Mouse (Mus musculus): Measurements from ENCODE around the gene Pagr1b. TPM values are rescaled to one million over a fixed set of nuclear protein-coding genes. Genes with fewer than 3 reads are reported as not detected.

Pagr1b gene
- polyA plus RNA-seq, 1 experiment from 2014 or later: not detected

DNA sequence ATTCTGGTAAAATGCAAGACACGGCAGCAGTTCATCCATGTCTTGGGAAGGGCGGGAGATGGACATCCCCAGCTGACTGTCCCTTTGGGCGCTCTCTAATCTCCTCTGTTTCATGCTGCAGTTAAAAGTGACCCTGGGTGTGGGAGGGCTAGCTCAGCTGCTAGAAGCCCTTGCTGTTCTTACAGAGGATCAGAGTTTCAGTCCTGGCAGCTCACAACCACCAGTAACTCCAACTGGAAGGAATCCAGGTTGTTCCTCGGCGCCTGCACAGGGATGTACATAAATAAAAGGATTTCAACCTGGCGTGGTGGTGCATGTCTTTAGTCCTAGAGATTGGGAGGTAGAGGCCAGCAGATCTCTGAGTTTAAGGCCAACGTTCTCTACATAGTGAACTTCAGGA lies 33.2 kb downstream of the Pagr1b start:
- 67% methylated on average over 7 of the region's 7 CpGs for WGBS
- no peaks in the 10 kb centered on the region for H3K27me3 ChIP-seq (replicated peaks)
- no peak for ATAC-seq (ENCODE audit: insufficient read depth, low FRiP score, low read depth)
- peaks cover 4% of the 10 kb centered on the region; the same call in 1 of the 2 replicates for H3K4me1 ChIP-seq
- no peak overlapping the region for H3K4me2 ChIP-seq
- no peak overlapping the region for H3K4me3 ChIP-seq (replicated peaks)
- no peaks in the 10 kb centered on the region for H3K9me3 ChIP-seq
- H3K36me3 ChIP-seq: peaks cover 18% of the 10 kb centered on the region
- H3K9ac ChIP-seq: no peak overlapping the region
- H3K27ac ChIP-seq: no peak overlapping the region

DNA sequence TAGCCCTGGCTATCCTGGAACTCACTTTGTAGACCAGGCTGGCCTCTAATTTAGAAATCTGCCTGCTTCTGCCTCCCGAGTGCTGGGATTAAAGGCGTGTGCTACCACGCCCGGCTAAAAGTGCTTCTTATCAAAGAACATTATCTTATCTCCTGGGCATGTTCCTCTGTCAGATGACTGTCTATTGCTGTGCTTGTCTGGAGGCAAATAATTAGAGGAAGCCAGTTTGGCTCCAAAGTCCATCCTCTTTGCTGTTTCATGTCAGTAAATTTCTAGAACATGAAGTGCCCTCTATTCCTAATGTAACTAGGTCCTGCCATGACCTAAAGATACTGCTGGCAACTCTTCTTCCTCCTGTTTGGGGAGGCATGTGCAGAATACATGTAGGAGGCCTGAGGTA lies 34.2 kb downstream of the Pagr1b start:
- Histone ChIP-seq H3K9ac (no peak overlapping the region), H3K36me3 (peaks cover 22% of the 10 kb centered on the region), H3K9me3 (no peaks in the 10 kb centered on the region), H3K4me1 (peaks cover 11% of the 10 kb centered on the region; the same call in 1 of the 2 replicates), H3K4me3 (replicated peaks) (no peak overlapping the region), H3K27me3 (replicated peaks) (no peaks in the 10 kb centered on the region), H3K4me2 (no peak overlapping the region), H3K27ac (no peak overlapping the region)
- WGBS: 78% methylated on average over 4 of the region's 4 CpGs
- no peak for ATAC-seq (ENCODE audit: insufficient read depth, low FRiP score, low read depth)

DNA sequence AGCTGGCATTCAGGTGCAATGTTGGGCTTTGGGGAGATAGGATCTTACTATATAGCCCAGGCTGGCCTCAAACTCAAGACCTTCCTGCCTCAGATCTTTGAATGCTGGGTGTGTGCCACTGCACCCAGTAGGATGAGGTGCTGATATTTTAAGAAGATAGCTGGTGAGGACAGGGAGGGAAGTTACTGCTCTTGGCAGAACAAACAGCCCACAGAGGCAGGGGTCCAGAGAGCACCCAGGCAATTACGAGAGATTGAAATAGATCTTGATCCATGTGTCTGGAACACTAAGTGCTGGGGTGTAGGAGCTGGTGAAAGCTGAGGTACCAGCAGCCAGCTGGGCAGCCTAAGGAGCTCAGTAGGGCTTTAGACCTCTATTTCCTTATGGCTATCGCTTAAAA lies 34.7 kb downstream of the Pagr1b start:
- H3K27ac ChIP-seq: no peak overlapping the region
- no peak overlapping the region for H3K9ac ChIP-seq
- H3K36me3 ChIP-seq: peaks cover 22% of the 10 kb centered on the region
- no peaks in the 10 kb centered on the region for H3K9me3 ChIP-seq
- H3K27me3 ChIP-seq (replicated peaks): no peaks in the 10 kb centered on the region
- H3K4me2 ChIP-seq: no peak overlapping the region
- no peak for ATAC-seq (ENCODE audit: insufficient read depth, low FRiP score, low read depth)
- no peak overlapping the region for H3K4me3 ChIP-seq (replicated peaks)
- 83% methylated on average over 2 of the region's 2 CpGs for WGBS
- H3K4me1 ChIP-seq: peaks cover 12% of the 10 kb centered on the region; the same call in 1 of the 2 replicates

DNA sequence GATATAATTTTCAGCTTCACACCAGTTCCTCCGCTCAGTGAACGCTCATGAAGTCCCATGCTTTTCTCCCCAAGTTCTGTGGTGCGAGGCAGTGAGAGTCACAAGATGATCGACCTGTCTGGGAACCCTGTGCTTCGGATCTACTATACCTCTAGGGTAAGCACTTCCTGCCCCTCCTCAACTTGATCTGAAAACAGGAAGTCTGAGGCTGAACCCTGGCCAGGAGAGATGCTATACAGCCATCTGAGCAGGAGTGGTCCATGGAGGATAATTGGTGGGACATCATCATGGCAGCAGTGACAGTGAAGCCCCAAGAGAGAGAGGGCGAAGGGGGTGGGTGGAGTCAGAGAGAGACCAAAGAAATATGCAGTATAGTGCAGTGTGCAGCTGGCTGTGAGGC lies 37.4 kb downstream of the Pagr1b start:
- Histone ChIP-seq H3K4me3 (replicated peaks) (no peak overlapping the region), H3K9ac (no peak overlapping the region), H3K9me3 (no peaks in the 10 kb centered on the region), H3K36me3 (peaks cover 22% of the 10 kb centered on the region), H3K4me2 (no peak overlapping the region), H3K4me1 (peaks cover 20% of the 10 kb centered on the region; the same call in 1 of the 2 replicates), H3K27me3 (replicated peaks) (no peaks in the 10 kb centered on the region), H3K27ac (no peak overlapping the region)
- ATAC-seq (ENCODE audit: insufficient read depth, low FRiP score, low read depth): no peak
- 92% methylated on average over 6 of the region's 6 CpGs for WGBS

DNA sequence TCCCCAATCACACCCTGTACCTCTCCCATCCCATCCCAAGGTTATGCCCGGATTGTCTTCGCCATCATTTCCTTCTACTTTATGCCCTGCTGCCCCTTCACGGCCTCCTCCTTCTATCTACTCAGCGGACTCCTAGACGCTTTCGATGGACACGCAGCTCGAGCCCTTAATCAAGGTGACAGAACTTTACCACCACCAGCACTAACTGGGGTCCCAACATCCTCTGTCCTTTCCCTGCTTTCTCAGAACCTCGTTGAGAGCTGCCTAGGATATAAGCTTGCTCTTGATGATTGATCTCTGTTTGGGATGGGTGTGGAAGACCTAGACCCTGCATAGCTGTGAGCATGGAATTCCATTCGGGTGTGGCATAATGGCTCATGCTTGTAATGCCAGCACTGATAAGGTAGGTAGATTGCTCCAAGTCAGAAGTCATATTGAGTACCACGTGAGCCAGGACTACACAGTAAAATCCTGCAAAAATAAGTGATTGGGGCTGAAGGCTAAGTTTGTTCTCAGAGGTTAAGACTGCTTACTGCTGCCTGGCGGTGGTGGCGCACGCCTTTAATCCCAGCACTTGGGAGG lies 39.3 kb downstream of the Pagr1b start:
- peak overlapping the region; percentile 69 for H3K4me3 ChIP-seq (replicated peaks)
- ATAC-seq (ENCODE audit: insufficient read depth, low FRiP score, low read depth): no peak

DNA sequence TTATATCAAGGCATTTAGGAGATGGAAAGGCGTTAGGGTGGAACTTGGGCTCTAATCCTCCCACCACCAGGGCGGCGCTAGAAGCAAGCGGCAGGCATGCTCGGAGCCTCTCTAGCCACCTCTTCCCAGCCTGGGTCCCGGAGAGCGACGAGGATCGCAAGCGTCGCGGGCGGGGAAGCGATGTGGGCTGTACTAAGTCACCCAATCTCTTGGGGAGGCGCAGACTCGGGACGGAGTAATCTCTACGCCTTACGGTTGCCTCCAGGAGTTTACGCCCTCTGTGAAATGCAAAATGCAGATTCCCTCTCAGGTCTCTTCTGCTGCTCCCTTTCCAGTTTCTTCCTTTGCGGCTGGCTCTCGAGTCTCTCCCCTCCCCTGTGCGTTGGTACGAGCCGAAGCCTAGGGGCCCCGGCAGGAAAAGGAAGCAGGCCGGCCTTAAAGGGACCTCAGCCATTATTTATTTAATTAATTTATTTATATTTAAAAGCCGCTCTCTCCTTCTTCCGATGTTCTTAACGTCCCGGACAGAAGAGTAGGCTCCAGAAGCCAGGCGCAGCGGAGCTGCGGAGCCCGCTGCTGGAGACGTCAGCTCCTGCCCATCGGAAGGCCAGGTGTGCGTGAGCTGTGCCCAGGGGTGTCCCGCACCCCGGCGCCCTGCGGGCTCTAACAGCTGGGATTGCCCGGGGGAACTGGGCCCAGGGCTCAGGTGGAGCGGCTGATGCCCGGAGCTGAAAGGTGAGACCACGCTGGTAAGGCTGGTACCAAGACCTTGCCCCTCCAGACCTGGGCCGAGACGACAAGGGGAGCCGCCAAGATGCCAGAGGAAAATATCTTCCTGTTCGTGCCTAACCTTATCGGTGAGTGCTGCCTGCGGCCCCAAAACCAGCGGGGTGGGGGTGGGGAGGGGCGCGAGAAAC lies 40.1 kb downstream of the Pagr1b start, which contains the start of gene Cdiptos:
Cdiptos (minus strand) TSS at position 149 of the 917 bp plus-strand sequence.
- Histone ChIP-seq H3K9ac (peak within 1 kb of the TSS; percentile 93), H3K36me3 (peaks cover 22% of the 10 kb centered on the region), H3K4me2 (peak within 1 kb of the TSS; percentile 75), H3K9me3 (no peaks in the 10 kb centered on the region), H3K4me3 (replicated peaks) (peak within 1 kb of the TSS; percentile 69), H3K27ac (peak within 1 kb of the TSS; percentile 98), H3K27me3 (replicated peaks) (no peaks in the 10 kb centered on the region), H3K4me1 (peaks cover 20% of the 10 kb centered on the region; the same call in 1 of the 2 replicates)
- ATAC-seq (ENCODE audit: insufficient read depth, low FRiP score, low read depth): peak; percentile 95
- WGBS: under 1% methylated on average over 55 of the region's 55 CpGs

More for the DNA sequence above, 39.3 kb downstream of the Pagr1b start:
- Histone ChIP-seq H3K27ac (peak overlapping the region; percentile 98), H3K9me3 (no peaks in the 10 kb centered on the region), H3K36me3 (peaks cover 22% of the 10 kb centered on the region), H3K27me3 (replicated peaks) (no peaks in the 10 kb centered on the region), H3K4me2 (peak overlapping the region; percentile 75), H3K4me1 (peaks cover 20% of the 10 kb centered on the region; the same call in 1 of the 2 replicates), H3K9ac (peak overlapping the region; percentile 93)
- WGBS: 18% methylated on average over 14 of the region's 14 CpGs

- no peaks in the 10 kb centered on the region for H3K27me3 ChIP-seq (replicated peaks)
- WGBS: 0% methylated on average over 1 of the region's 1 CpGs
- peak within 1 kb of the TSS; percentile 93 for H3K9ac ChIP-seq
- H3K9me3 ChIP-seq: no peaks in the 10 kb centered on the region
- H3K4me1 ChIP-seq: peaks cover 20% of the 10 kb centered on the region; the same call in 1 of the 2 replicates
- peak within 1 kb of the TSS; percentile 75 for H3K4me2 ChIP-seq
- H3K36me3 ChIP-seq: peaks cover 22% of the 10 kb centered on the region
- ATAC-seq (ENCODE audit: insufficient read depth, low FRiP score, low read depth): no peak
- peak within 1 kb of the TSS; percentile 98 for H3K27ac ChIP-seq
- H3K4me3 ChIP-seq (replicated peaks): peak within 1 kb of the TSS; percentile 69
These were observed 40.6 kb downstream of the Pagr1b start, which contains the start of gene Cdipt for GRCm38 (mm10) chr7:126975893-126975949. Gene Cdipt (plus strand): TSS chr7:126975914.

DNA sequence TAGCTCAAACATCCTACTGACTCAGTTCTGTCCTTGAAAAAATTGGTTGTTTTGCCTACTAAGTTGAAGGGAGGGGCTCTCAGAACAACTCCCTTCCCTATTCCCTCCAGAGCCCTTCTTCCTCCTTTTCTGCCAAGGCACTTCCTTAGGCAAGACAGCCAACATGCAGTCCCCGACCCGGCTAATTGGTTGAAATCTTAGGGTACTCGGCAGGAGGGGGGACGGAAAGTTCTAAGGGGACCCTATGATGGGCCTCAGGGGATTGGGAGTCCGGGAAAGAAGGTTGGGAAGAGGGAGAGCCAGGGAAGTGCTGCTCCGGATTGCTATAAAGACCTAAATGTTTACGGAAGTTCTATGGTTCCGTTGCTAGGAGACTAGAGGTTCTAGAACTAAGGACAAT lies 40.8 kb downstream of the Pagr1b start:
- WGBS: 7% methylated on average over 8 of the region's 8 CpGs
- Histone ChIP-seq H3K9ac (no peak overlapping the region), H3K27me3 (replicated peaks) (no peaks in the 10 kb centered on the region), H3K27ac (peak overlapping the region; percentile 98), H3K4me2 (peak overlapping the region; percentile 75), H3K4me3 (replicated peaks) (peak overlapping the region; percentile 69), H3K4me1 (peaks cover 20% of the 10 kb centered on the region; the same call in 1 of the 2 replicates), H3K9me3 (no peaks in the 10 kb centered on the region), H3K36me3 (peaks cover 22% of the 10 kb centered on the region)
- no peak for ATAC-seq (ENCODE audit: insufficient read depth, low FRiP score, low read depth)

DNA sequence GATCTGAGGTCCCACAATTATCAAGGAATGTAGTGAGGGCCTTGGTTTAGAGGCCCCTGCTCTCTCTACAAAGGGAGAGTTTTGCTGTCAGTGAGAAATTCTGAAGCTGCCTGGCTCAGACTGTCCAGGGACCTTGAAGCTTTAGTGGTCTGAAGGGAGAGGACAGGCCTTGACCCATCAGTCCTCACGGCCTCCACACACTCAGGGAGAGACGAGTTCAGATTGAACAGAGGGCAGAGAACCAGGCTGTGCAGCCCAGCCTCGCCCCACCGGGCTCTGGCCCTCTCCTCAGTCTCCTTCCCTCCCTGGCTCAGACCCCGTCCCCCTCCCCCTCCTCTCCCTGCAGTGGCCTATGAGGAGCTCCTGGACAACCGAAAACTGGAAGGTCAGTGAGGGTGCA lies 48.9 kb downstream of the Pagr1b start:
- ATAC-seq (ENCODE audit: insufficient read depth, low FRiP score, low read depth): 0 out of 2 replicates have a peak, but pooled peaks have one; percentile 14
- Histone ChIP-seq H3K4me3 (replicated peaks) (no peak overlapping the region), H3K9ac (no peak overlapping the region), H3K9me3 (no peaks in the 10 kb centered on the region), H3K27me3 (replicated peaks) (peaks cover 16% of the 10 kb centered on the region; the same call in 1 of the 2 replicates), H3K27ac (no peak overlapping the region), H3K4me1 (no peaks in the 10 kb centered on the region), H3K4me2 (no peak overlapping the region), H3K36me3 (no peaks in the 10 kb centered on the region)
- WGBS: 69% methylated on average over 6 of the region's 6 CpGs

GRCm38 (mm10) chr7:126965568-126965967 lies 50.7 kb downstream of the Pagr1b start:
- Histone ChIP-seq H3K9me3 (no peaks in the 10 kb centered on the region), H3K4me3 (replicated peaks) (no peak overlapping the region), H3K9ac (no peak overlapping the region), H3K27me3 (replicated peaks) (peaks cover 18% of the 10 kb centered on the region; the same call in 1 of the 2 replicates), H3K36me3 (no peaks in the 10 kb centered on the region), H3K4me2 (no peak overlapping the region), H3K27ac (no peak overlapping the region), H3K4me1 (no peaks in the 10 kb centered on the region)
- WGBS: 43% methylated on average over 3 of the region's 3 CpGs
- ATAC-seq (ENCODE audit: insufficient read depth, low FRiP score, low read depth): no peak

GRCm38 (mm10) chr7:126963548-126964286 lies 52.6 kb downstream of the Pagr1b start:
- 30% methylated on average over 19 of the region's 19 CpGs for WGBS
- Histone ChIP-seq H3K9ac (no peak overlapping the region), H3K27me3 (replicated peaks) (peaks cover 18% of the 10 kb centered on the region; the same call in 1 of the 2 replicates), H3K36me3 (no peaks in the 10 kb centered on the region), H3K4me1 (no peaks in the 10 kb centered on the region), H3K4me3 (replicated peaks) (no peak overlapping the region), H3K4me2 (no peak overlapping the region), H3K9me3 (no peaks in the 10 kb centered on the region), H3K27ac (no peak overlapping the region)
- ATAC-seq (ENCODE audit: insufficient read depth, low FRiP score, low read depth): no peak

- no peak overlapping the region for H3K27ac ChIP-seq
- H3K4me1 ChIP-seq: no peaks in the 10 kb centered on the region
- no peak for ATAC-seq (ENCODE audit: insufficient read depth, low FRiP score, low read depth)
- no peaks in the 10 kb centered on the region for H3K9me3 ChIP-seq
- no peaks in the 10 kb centered on the region for H3K36me3 ChIP-seq
- peaks cover 18% of the 10 kb centered on the region; the same call in 1 of the 2 replicates for H3K27me3 ChIP-seq (replicated peaks)
- no peak overlapping the region for H3K4me3 ChIP-seq (replicated peaks)
- 81% methylated on average over 4 of the region's 4 CpGs for WGBS
- no peak overlapping the region for H3K4me2 ChIP-seq
- no peak overlapping the region for H3K9ac ChIP-seq
These were observed 54.3 kb downstream of the Pagr1b start for GRCm38 (mm10) chr7:126961965-126962364.

All from stomach, embryonic 15.5 days (tissue).